Mouse (Mus musculus): ENCODE results near the gene Hsph1. TPM values are rescaled to one million over a fixed set of nuclear protein-coding genes. Genes with fewer than 3 reads are reported as not detected.

Hsph1 gene
- total RNA-seq, 2 experiments from 2014 or later = 76.6 to 103 TPM

DNA sequence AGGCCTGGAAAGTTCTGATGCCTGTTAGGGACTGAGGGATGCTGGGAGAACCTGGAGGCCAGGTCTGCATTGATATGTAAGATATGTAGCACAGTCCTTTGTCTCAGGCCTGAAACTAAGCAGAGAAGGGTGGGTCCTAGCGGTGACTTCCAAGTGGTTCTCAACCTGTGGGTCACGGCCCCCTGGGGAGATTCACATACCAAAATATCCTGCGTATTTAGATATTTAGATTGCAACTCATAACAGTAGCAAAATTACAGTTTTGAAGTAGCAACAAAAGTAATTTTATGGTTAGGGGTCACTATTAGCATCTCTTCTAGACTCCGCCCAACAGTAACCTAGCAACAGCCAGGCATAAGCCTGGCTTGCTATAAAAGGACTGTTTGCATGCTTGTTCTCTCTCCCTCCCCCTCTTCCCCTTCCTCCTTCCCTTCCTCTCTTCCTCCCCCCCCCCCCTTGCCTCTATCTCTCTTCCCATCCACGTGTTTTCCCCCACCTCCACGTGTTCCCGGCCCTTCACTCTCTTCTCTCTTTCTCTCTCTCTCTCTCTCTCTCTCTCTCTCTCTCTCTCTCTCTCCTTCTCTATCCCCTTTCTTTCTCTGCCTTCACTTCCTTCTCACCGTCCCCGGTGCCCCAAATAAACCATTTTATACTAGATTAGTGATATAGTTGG lies 22.7 kb upstream of the Hsph1 start:
- TF ChIP-seq CTCF (IDR thresholded peaks at IDR 0.05) = no peak
- H3K4me3 ChIP-seq = no peak overlapping the region
- DNase-seq = no peak
- intact Hi-C loops (cut with DNase I) = no loop called here
- H3K27ac ChIP-seq = no peak overlapping the region

DNA sequence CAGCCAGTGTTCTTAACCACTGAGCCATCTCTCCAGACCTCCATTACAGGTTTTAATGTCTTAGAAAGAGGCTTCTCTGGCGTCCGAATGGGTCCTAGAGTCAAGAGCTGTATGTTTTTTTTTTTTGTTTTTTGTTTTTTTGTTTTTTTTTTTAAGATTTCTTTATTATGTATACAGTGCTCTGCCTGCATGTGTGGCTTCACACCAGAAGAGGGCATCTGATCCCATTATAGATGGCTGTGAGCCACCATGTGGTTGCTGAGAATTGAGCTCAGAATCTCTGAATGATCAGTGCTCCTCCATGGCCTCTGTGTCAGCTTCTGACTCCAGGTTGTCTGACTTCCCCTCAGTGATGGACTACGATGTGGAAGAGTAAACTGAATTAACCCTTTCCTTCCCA lies 21.8 kb upstream of the Hsph1 start:
- TF ChIP-seq CTCF (IDR thresholded peaks at IDR 0.05) = no peak
- Histone ChIP-seq H3K27ac (no peak overlapping the region), H3K4me3 (no peak overlapping the region)
- DNase-seq = no peak
- intact Hi-C loops (cut with DNase I) = no loop called here

DNA sequence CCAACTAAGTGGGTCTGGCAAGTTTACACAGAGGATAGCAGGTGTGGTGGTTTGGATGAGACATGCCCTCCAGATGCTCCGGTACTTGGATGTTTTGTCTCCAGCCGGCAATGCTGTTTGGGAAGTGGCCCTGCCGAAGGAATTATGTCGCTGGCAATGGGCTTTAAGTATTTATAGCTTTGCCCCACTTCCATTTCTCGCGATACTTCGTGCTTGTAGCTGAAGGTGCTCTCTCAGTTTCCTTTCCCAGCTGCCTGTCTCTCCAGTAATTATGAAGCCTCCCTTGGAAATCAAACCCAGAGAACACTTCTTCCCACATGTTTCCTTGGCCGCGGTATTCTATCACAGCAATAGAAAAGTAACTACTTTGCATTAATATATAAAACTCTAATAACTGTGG lies 19.5 kb upstream of the Hsph1 start:
- H3K4me3 ChIP-seq = no peak overlapping the region
- no peak overlapping the region for H3K27ac ChIP-seq
- TF ChIP-seq CTCF (IDR thresholded peaks at IDR 0.05) = no peak
- intact Hi-C loops (cut with DNase I) = no loop called here
- no peak for DNase-seq

DNA sequence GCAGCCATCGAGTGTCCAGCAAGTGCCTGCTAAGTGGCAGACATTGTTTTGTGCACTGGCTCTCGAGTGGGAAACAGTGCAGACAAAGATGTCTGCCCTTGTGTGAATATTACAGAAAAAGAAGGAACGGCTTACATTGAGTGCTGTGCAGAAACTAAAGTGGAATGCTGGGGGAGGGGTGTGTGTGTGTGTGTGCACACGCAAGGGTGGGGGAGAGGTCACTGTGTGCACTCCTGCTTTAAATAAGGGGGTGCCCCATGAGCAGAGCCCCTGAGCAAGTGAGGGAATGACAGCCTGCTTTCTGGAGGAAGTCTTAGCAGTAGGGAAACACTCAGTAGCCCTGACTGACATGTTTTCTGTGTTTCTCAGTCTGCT lies 14.0 kb upstream of the Hsph1 start:
- no peak for TF ChIP-seq CTCF (IDR thresholded peaks at IDR 0.05)
- no peak overlapping the region for H3K27ac ChIP-seq
- no peak overlapping the region for H3K4me3 ChIP-seq
- intact Hi-C loops (cut with DNase I) = no loop called here
- no peak for DNase-seq

DNA sequence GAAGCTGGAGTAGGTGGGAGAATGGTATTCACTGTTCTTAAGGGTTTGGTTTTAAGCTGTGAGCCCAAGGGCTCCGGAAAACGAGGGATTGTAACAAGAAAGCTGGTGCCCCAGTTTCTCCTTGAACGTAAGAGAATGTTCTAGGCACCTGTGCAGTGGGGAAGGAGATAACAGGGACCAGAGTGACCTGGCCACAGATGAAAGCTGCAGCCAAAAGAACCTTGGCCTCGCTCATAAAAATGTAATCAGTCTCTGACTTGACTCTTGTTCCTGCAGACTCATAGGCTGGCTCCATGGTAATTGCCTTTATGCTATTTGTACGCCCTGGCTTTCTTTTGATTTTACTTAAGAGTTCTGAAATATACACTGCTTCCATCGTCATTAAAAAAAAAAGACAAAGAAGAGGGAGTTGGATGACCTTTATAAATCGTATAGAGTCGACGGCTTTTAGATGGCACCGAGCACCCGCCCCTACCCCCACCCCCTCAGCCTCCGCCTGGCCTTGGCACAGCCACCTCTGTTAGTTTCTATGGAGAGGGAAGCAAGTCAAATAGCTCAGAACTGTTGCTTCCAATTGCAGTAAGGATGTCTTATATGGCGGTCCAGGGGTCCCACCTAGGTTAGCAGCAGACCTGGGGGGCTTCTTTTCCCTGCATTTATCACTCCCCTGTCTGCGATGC lies 13.5 kb upstream of the Hsph1 start:
- H3K27ac ChIP-seq = no peak overlapping the region
- intact Hi-C loops (cut with DNase I) = no loop called here
- DNase-seq = no peak
- no peak overlapping the region for H3K4me3 ChIP-seq
- TF ChIP-seq CTCF (IDR thresholded peaks at IDR 0.05) = no peak

DNA sequence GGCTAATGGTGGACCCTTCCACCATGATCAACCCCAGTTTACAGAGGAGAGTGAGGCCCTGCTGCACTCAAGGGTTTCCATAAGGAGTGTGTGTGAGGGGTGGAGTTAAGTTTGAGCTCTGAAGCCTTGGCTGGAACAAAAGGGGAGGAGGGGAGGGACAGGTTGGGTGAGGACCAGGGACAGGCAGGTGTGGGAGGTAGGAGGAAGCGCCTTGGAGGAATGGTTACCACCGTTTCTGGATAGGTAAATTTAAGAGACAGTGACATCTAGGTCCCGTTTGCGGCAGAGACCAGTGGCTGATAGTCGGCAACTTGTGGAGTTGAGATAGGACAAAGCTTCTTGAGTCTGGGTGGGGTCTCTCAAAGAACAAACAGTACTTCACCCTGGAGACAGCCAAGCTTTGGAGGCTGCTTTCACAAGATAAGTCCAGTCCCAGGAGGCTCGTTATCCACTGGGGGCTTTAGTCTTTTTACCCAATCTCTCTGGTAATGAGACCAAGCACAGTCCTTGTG lies 12.8 kb upstream of the Hsph1 start:
- no peak for TF ChIP-seq CTCF (IDR thresholded peaks at IDR 0.05)
- no peak for DNase-seq
- intact Hi-C loops (cut with DNase I) = no loop called here
- Histone ChIP-seq H3K27ac (no peak overlapping the region), H3K4me3 (no peak overlapping the region)

DNA sequence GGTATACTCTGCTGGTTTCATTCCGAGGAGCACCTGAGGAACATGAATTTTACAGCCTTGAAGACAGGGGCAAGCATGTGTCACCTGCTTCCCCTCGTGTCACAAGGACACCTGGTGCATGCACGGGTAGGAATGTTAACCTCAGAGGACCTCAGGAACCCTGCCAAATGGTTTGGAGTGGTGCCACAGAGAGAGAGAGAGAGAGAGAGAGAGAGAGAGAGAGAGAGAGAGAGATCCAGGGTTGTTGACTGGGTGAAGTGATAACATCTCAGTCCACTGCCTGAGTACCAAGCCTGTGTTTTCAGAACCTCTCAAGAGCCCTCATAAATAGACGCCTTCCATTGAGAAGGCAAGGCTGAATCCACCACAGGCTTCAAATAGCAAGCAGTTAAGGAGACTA lies 12.0 kb upstream of the Hsph1 start:
- Histone ChIP-seq H3K27ac (no peak overlapping the region), H3K4me3 (no peak overlapping the region)
- intact Hi-C loops (cut with DNase I) = no loop called here
- TF ChIP-seq CTCF (IDR thresholded peaks at IDR 0.05) = no peak
- DNase-seq = no peak

DNA sequence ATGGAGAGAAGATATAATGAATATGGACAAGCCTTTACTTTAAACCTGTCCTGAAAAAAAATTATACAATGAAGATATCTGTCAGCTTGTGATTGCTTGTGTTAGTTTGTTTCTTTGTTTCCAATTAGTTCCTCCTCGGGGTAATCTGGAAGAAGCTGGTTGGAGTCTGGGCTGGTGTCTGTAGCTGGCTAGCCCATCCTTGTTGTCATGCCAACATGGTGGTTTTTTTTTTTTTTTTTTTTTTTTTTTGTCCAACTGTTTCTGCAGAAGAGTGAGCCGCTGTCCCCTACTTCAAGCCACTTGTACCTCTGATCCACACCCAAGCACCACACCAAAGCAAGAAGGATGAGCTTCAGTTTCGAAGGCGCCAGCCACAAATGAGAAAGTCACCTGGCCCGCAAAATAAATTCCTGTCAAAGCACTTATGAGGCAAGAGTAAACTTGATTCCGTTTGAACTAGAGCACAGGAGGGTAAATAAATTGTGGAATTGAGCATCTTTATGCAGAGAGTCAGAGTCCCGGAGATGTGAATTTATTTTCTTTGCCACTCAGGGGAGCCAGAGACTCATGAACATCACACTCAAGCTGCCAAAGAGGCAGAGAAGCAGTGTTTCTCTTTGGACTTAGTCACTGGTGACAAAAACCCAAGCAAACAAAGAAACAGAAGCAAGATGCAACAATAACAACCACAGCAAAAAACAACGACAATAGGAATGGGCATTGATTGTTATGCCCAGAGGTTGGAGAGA lies 11.4 kb upstream of the Hsph1 start:
- intact Hi-C loops (cut with DNase I) = no loop called here
- no peak for DNase-seq
- TF ChIP-seq CTCF (IDR thresholded peaks at IDR 0.05) = no peak

DNA sequence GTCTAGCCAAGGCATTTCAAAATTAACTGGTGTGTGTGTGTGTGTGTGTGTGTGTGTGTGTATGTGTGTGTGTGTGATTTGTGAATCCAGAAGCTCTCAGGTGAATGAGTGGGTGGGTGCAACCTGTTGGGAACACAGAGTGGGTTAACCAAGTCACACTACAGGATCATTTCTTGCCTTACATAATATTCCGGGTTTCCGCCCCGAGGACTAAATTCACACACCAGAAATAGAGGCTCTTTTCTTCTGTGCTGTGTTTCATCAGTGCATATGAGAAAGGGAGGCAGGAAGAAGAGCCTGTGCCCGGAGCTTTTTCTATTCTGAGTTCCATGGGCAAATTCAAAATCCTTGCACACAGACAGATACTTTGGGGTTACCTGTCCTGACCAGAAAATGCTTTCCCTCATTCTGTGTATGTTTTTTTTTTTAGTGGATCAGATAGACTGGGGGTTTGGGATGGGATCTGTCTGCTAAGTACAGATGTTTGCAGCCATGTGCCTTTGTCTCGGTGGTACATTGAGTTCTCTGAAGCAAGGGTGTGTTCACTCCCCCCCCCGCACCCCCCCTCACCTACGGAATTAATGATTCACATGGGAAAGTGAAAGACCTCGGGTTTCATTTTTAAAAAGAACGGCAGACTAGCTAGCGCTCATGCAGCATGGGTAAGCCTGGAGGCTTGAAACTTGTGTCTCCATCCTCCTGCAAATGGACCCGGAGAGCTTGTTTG lies 6.8 kb upstream of the Hsph1 start:
- intact Hi-C loops (cut with DNase I) = no loop called here
- DNase-seq = no peak
- Histone ChIP-seq H3K27ac (no peak overlapping the region), H3K4me3 (no peak overlapping the region)
- TF ChIP-seq CTCF (IDR thresholded peaks at IDR 0.05) = no peak

More for the DNA sequence above, 11.4 kb upstream of the Hsph1 start:
- Histone ChIP-seq H3K27ac (no peak overlapping the region), H3K4me3 (no peak overlapping the region)

DNA sequence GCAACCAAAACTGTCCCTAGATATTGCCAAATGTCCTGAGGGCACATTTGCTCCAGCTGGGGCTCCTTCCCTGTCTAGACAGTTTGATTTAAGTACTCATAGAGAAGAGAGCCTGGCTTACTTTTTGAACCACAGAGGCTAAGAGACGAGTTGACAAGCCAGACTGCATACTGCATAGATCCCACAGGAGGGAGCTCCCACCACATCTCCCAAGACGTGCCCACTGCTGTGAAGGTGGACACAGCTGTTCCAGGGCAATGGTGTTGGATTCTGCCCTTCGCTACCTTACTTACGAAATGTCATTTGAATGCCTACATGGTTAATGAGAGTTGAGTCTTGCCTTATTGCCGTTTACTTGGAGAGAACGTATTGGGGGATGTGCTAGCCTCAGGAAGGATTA lies 6.2 kb upstream of the Hsph1 start:
- no peak for DNase-seq
- H3K27ac ChIP-seq = no peak overlapping the region
- no peak overlapping the region for H3K4me3 ChIP-seq
- no peak; the same call in 1 of the 2 replicates for TF ChIP-seq CTCF (IDR thresholded peaks at IDR 0.05)
- intact Hi-C loops (cut with DNase I) = no loop called here

DNA sequence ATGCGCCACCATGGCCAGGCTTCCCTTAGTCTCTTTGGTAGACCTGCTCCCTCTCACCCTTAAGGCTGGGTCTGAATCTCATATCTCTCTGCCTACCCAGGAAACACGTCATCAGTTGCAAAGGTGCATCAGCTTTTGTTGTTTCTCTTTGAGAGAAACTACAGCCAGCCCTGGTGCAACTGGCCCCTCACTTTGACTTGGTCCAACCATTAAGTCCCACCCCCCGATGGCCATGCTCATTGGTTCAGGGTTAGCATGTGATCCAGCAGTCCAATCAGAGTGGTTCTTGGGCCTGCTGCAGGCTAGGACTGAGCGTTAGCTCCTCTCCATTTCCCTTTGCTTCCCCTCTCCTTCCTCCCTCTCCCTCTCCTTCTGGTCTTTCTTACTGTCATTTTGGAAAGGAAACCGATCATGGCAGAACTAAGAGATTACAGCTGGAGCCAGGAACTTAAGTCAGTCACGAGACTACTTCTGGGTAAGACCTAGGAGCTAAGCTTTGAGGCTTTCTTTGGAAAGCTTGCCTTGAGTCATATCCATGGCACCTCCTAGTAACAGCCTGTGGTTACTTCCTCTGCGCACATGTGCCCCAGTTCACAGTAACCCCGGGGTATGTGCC lies 5.2 kb upstream of the Hsph1 start:
- intact Hi-C loops (cut with DNase I) = no loop called here
- no peak for DNase-seq
- Histone ChIP-seq H3K27ac (no peak overlapping the region), H3K4me3 (no peak overlapping the region)
- no peak for TF ChIP-seq CTCF (IDR thresholded peaks at IDR 0.05)

DNA sequence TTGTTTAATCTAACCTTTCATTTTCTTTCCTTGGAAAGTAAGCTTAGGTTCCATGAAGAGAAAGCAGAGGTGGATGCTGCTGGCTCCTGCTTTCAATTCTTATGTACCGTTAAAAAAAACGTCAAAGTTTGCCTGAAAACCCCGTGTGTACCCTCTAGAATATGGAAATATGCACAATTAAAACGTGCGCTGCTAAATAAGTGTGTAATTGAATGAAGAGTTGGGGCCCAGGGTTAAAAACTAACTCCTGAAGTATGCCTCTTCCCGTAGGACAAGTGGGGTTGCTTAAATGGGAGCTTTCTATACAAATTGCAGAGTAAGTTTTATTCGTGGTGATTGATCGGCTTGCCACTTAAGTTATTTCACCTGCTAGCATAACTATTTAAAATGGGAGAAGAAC lies 1.1 kb upstream of the Hsph1 start:
- intact Hi-C loops (cut with DNase I) = loop anchor here (5.0 kb wide), 2 partner anchors 40 to 65 kb away; partner anchors contain the start of gene B3glct
- no peak for TF ChIP-seq CTCF (IDR thresholded peaks at IDR 0.05)
- Histone ChIP-seq H3K4me3 (peak overlapping the region; percentile 94), H3K27ac (0 out of 2 replicates have a peak overlapping the region, but pooled peaks have one; percentile 90)
- DNase-seq = no peak
